Mouse (Mus musculus) CD4-positive, CD25-positive, alpha-beta regulatory T cell, adult 4 months (primary cell): ENCODE data around the gene Gm20870. TPM values are rescaled to one million over a fixed set of nuclear protein-coding genes. Genes with fewer than 3 reads are reported as not detected.
"Not testable (repeated sequence)": the region's sequence is repeated elsewhere in the genome, so short reads cannot be mapped to it uniquely, and the experiment has no call there.

Experiments
- ATAC-seq: one replicate; pipeline ENCODE4 v1.8.0; 2017
- polyA plus RNA-seq, 2 experiments: library from polyadenylated mRNA; unstranded; fragments of 100-300 nt; shearing (Covaris generic); gene quantifications; one replicate each; pipeline ENCODE4 v1.2.1; 2017

Gm20870 gene
- not detected for polyA plus RNA-seq

- not testable (repeated sequence) for ATAC-seq
Measured at GRCm38 (mm10) chrY:71691743-71692142, at the start of gene Gm20870. Gene Gm20870 (plus strand): TSS chrY:71692043.

Other genes starting within 250 kb of the Gm20870 start
- gene Gm20869, start 222.6 kb upstream of the Gm20870 start, polyA plus RNA-seq = not detected